Mouse (Mus musculus) lung, postnatal 36 days (tissue): ENCODE data around the gene Rab27a.

Source experiments
- DNase-seq: peaks from one replicate; pipeline ENCODE4 v3.0.0; 2022; ENCODE audit warnings: mixed read lengths

Rab27a gene

DNA sequence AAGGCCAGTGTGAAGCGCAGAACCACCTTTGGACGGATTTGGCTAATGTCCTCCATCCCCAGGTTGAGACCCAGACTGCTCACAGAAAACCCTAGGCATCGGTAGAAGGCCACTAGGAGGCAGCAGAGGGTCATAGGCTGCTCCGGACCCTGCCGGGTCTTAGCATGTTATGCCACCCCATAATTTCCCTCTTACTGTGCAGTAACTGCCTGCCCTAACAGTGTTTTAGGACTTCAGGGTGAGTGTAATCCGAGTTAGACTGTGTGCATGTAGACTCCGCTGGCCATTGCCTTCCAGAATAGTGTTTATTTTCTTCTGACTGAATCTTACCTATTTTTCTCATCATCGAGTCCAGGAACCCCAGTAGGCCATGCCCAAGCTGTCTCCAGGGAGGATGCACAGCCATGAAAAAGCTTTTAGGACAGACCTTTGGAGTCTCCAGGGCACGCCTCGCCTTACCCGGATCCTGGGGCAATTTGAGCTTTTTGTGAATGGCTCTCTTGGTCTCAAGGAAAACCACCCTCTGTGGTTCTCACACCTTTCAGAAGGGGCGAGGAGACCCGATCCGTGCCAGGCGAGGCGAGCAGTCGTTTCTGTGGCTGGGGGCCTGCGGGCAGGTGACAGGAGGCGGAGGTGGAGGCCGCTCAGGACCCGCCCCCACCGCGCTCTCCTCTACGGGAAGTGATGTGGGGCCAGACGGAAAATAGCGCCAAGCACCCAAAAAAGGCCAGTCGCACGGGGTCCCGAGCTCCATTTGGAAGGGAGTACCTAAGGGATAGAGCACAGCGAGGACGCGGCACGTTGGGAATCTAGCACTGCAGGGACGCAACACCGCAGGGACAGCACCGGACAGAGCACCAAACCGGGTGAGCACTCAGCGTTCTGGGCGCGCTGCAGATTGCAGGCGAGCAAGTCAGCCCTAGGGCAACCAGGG, at the start of gene Rab27a:
Rab27a (plus strand) TSS at position 709 of the 934 bp plus-strand sequence.
- DNase-seq, result peak; percentile 97

- DNase-seq, result no peak
Observed at GRCm38 (mm10) chr9:72996167-72996566, 48.5 kb upstream of the Rab27a start.

DNA sequence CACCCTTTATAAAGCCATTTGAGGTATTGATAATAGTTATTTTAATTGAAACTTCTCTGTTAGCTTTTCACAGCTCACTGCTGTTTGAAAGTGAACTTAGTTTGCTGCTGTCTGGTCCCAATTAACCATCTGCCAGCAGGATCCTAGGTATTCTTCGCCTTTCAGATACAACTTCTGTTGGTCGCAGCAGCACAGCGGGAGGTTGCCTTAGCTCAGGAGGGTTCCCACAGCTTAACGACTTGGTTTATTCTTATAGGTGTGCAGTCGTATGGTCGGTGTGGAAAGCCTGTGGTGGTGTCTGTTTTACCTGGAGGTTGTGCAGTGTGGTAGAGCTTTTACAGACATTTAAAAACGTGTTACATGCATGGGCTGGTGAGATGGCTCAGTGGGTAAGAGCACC, 47.8 kb upstream of the Rab27a start:
- no peak for DNase-seq

GRCm38 (mm10) chr9:73000487-73000886, 44.2 kb upstream of the Rab27a start:
- DNase-seq, result no peak

- peak; percentile 9 for DNase-seq
Observed at GRCm38 (mm10) chr9:73001314-73002011, 43.2 kb upstream of the Rab27a start.

DNA sequence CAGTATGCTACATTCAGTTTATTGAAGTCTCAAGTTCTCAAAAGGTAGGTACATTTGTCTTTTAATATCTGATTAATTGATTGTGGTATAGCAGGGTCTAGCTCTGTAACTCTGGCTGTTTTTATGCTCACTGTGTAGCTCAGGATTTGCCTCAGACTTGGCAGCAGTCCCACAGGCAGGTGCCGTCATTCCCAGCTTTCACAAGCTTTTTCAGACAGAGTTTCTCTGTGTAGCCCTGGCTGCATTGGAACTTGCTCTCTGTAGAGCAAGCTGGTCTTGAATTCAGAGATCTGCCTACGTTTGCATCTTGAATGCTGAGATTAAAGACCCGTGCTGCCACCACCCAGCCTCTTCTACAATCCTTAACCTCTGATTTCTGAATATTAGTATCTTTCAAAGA, 42.5 kb upstream of the Rab27a start:
- no peak for DNase-seq

DNA sequence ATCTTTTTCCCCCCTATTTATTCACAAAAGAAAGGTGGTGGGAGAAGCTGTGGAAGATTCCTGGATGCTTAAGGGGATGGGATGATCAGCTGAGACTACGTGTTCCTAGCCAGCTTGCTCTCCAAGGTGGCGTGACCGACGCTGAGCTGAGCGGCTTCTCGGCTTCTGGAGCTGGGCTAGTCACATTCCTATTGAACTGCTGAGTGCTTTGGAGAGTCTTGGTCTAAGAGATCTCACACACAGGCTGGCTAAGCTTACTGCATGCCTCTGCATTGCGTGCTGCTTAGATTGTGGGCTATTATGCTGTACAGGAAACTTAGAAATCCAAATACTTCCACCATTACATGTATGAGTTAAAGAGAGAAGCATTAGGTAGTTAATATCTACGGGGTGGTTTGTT, 40.6 kb upstream of the Rab27a start:
- DNase-seq, result peak; percentile 64

DNA sequence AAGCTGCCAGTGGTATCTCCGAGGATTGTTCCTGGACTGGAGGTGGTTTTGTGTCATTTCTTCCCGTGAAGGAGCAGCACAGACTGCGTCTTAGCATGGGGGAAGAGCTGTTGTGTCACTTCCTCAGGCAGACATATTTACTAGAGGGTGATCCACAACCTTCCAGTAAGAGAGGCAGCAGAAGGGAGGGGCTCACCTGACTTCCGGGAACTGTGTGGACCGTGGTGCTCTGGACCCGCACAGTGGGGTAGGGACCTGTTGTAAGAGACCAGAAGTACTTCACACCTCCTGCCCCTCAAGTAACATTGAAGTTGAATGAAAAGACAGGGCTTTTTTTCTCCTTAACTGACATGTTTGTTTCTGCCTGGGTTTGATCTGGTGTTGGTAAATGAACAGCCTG, 39.5 kb upstream of the Rab27a start:
- no peak for DNase-seq

DNA sequence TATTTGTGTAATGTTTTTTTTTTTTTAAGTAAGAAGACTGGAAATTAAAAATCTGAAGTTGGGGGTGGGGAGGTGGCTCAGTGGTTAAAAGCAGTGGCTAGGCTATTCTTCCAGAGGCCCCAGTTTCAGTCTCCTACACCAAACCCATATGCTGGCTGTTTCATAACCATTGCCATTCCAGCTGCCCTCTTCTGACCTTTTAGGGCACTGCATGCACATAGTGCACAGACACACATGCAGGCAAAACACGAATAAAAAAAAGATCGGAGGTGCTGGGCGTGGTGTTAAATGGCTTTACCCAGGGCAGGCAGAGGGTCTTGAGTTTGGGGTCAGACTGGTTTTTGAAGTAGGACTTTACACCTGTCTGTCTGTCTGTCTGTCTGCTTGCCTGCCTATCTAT, 38.5 kb upstream of the Rab27a start:
- DNase-seq, result peak; percentile 10

GRCm38 (mm10) chr9:73008384-73008783, 36.3 kb upstream of the Rab27a start:
- no peak for DNase-seq

- no peak for DNase-seq
Observed at GRCm38 (mm10) chr9:73012629-73013028, 32.0 kb upstream of the Rab27a start.

- DNase-seq, result no peak
Observed at GRCm38 (mm10) chr9:73014724-73015123, 29.9 kb upstream of the Rab27a start.

DNA sequence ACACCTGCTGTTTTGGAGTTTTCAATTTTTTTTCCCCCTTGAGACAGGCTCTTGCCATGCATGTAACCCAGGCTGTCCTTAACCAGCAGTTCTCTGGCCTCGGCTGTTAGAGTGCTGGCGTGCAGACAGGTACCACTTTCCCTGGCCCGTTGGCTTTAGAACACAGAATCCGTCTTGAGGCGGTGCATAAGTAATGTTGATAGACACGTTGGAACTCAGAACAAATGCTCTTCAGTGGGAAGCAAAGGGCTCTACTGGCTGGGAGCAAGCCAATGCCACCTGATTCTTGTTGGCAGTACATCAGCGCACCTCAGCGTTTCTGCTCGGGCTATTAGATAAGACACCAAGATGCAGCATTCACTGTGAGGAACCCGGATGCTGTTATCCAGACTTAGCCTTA, 24.8 kb upstream of the Rab27a start:
- DNase-seq, result peak; percentile 75

- DNase-seq, result peak; percentile 43
Observed at GRCm38 (mm10) chr9:73020566-73021097, 24.0 kb upstream of the Rab27a start.

DNA sequence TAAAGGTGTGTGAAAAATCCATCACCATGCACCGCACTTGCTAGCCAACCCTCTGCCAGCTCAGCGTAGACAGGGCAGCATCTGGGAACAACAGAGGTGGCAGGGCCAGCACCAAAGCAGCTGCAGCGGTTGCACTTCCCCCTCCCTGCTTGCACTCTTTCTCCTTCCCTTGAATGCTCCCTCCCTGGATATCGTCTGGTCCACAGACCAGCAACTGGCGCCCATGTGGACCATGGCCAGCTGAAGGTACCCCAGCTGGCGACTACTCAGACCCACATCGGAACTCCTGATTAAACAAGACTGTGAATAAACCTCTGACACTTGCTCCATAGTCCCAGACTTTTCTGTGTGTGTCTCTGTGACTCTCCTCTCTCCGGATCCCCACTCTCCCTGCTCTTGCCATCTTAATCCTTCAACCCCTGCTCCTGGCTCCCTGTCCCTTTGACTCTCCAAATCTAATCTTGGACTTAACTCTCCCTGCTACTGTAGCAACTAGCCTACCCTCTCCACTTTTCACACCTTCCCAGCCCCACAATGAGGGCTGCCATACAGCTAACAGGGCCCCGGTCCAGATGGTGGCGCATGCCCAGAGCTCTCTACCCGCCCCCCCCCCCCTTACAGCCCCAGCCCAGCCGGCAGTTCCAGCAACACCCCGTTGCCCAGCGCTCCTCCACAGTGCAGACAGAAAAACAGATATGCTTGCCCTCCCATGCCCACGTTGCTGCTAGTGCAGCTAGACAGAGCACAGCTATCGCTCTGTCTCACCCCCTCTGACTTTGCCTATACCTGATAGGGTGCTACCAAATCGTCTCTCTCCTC, 18.6 kb upstream of the Rab27a start:
- no peak for DNase-seq

- DNase-seq, result no peak
Observed at GRCm38 (mm10) chr9:73030443-73030842, 14.2 kb upstream of the Rab27a start.

GRCm38 (mm10) chr9:73031421-73031820, 13.2 kb upstream of the Rab27a start:
- no peak for DNase-seq

- DNase-seq, result no peak
Observed at GRCm38 (mm10) chr9:73033406-73033805, 11.2 kb upstream of the Rab27a start.

DNA sequence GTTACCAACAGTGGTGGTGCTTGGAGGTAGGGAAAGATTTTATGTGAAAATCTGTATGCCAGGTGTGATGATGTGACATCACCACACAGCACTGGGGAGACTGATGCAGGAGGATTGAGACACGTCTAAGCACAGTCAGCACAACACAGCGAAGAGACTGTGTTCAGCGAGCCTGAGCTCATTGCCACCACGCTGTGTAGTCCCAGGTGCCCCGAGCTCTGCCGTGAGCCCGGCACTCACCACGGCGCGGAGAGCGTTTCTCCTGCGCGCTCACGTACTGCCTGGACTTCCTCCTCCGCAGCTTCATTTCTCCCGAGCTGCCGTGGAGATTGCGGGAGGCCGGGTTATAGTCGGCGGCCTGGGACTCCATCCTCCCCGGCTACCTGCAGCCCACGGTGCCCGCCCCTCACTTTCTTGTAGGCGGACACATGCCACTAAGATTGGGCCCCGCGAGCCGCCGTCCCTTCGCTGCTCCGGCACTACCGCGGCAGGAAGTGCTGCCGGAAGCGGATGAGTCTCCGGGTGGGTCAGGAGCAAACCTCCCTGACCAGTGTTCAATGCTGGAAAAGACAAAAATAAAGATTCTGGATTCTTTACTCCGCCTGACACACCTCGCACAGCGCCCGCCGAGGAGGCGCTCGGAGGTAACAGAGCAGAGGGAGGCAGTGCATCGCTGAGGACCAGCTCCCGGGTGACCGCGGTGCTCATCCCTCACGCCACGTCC, 5.3 kb upstream of the Rab27a start:
- peak; percentile 93 for DNase-seq

DNA sequence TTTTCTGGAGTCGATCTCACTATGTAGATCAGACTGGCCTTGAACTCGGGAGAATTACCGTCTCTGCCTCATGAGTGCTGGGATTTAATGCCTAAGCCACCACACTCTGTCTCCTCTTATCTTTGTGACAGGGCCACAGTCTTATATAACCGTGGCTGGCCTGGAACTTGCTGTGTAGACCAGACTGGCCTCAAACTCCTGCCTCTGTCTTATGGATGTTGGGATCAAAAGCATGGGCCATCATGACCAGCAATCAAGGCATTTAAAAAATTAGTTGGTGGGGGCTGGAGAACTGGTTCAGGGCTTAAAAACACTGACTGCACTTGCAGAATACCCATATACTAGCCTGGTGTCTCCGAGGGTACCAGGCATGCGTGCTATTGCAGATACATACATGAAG, 4.6 kb upstream of the Rab27a start, which contains the start of gene Pigb:
Pigb (minus strand) TSS at position 299 of the 400 bp plus-strand sequence.
- no peak for DNase-seq

- no peak for DNase-seq
Observed at GRCm38 (mm10) chr9:73045204-73045603, 550 bp downstream of the Rab27a start.

GRCm38 (mm10) chr9:73045711-73046110, 1.1 kb downstream of the Rab27a start:
- DNase-seq, result no peak
